Mouse (Mus musculus): Measurements from ENCODE around the gene Mrpl10.

Mrpl10 gene

GRCm38 (mm10) chr11:97041022-97041899 lies at the start of gene Mrpl10, which contains the start of gene Lrrc46:
Gene Mrpl10 (plus strand): TSS chr11:97041560.
Gene Lrrc46 (minus strand): TSS chr11:97041407.
- peak; percentile 73 to 85 for DNase-seq

- no peak for DNase-seq
Observed at GRCm38 (mm10) chr11:96992722-96993311, 48.5 kb upstream of the Mrpl10 start.

GRCm38 (mm10) chr11:96995031-96995430 lies 46.3 kb upstream of the Mrpl10 start:
- no peak for DNase-seq

- no peak for DNase-seq
Observed at GRCm38 (mm10) chr11:96995836-96996772, 45.3 kb upstream of the Mrpl10 start.

- DNase-seq, result no peak
Observed at GRCm38 (mm10) chr11:96996773-96997379, 44.5 kb upstream of the Mrpl10 start.

- peak in 1 of 2 experiments; percentile 54 for DNase-seq
Observed at GRCm38 (mm10) chr11:96997380-96997956, 43.9 kb upstream of the Mrpl10 start.

- no peak for DNase-seq
Observed at GRCm38 (mm10) chr11:97003170-97003569, 38.2 kb upstream of the Mrpl10 start.

GRCm38 (mm10) chr11:97007093-97007794 lies 34.1 kb upstream of the Mrpl10 start:
- DNase-seq, result no peak

- DNase-seq, result no peak
Observed at GRCm38 (mm10) chr11:97009198-97009790, 32.1 kb upstream of the Mrpl10 start.

GRCm38 (mm10) chr11:97013121-97013670 lies 28.2 kb upstream of the Mrpl10 start, which contains the start of gene Sp6:
Gene Sp6 (plus strand): TSS chr11:97013394.
- no peak for DNase-seq

- no peak for DNase-seq
Observed at GRCm38 (mm10) chr11:97017696-97018582, 23.4 kb upstream of the Mrpl10 start.

GRCm38 (mm10) chr11:97018583-97019344 lies 22.6 kb upstream of the Mrpl10 start:
- DNase-seq, result no peak

- no peak for DNase-seq
Observed at GRCm38 (mm10) chr11:97019345-97019708, 22.0 kb upstream of the Mrpl10 start.

GRCm38 (mm10) chr11:97021121-97021765 lies 20.1 kb upstream of the Mrpl10 start:
- no peak for DNase-seq

GRCm38 (mm10) chr11:97021873-97022484 lies 19.4 kb upstream of the Mrpl10 start:
- peak; percentile 62 to 75 for DNase-seq

- DNase-seq, result no peak
Observed at GRCm38 (mm10) chr11:97024977-97025376, 16.4 kb upstream of the Mrpl10 start.

GRCm38 (mm10) chr11:97025721-97026344 lies 15.5 kb upstream of the Mrpl10 start:
- peak; percentile 79 to 90 for DNase-seq

Data from kidney, adult 8-10 months (tissue).